In the genomic region with DNA sequence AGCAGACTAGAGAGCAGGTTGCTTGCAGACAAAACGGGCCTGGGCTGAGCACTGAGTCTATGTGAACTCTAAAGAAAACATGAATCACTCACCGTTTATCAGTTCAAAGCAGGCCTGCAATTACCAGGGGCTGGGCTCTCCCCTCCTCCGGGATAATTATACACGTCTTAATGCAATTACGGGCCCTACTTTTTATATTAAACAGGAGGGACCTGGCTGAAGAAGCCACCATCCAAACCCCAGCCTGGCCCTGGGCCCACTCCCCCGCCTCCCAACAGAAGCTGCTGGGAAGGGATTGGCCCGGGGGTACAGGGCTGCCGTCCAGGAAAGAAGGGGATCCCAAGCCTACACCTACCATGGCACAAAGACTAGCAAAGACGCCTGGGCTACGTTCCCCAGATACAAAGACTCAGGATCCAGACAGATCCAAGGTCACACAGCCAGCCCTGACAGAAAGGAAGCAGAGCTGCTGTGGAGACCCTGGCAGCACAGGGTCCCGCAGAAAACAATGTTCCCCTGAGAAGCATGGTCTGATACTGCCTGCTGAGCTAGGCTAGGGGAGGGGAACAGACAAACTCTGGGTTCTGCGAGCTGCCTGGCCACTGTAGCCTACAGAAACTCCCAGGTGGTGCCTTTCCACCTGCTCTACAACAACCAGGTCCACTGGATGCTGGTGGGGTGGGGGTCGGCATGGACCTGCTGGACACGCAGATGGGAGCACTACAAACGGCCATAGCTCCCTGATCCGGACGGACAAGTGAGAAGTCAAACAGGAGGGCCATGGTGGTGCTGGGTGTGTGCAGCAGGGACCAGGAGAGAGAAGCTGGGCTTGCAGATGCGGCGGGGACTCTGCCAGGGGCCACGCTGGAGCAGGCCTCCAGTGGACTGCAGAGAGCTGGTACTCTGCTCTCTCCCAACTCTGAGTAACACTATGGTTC, we compare ENCODE assay signal across 8 mouse cellular contexts. TPM values are rescaled to one million over a fixed set of nuclear protein-coding genes. Genes with fewer than 3 reads are reported as not detected.
DNase-seq lines count a peak whose midpoint lies in the region; ATAC-seq and TF ChIP-seq lines count a peak whose summit lies in the region.

No protein-coding gene starts in this region.

- TF ChIP-seq CTCF in brain, embryonic 14.5 days (IDR thresholded peaks at IDR 0.05; ENCODE audit: borderline replicate concordance, extremely low read depth, insufficient read depth, insufficient read length) = no peak

- H3K9ac ChIP-seq in kidney, embryonic 14.5 days (ENCODE audit: low read depth, low read length) = peak overlapping the region; percentile 95; the same call in 1 of the 2 replicates
- peak overlapping the region; percentile 90 for H3K9ac ChIP-seq in forebrain, embryonic 16.5 days (replicated peaks; ENCODE audit: low read depth, low read length)
- peak overlapping the region; percentile 94; the same call in 1 of the 2 replicates for H3K9ac ChIP-seq in limb, embryonic 15.5 days

- 59% methylated on average over 20 of the region's 20 CpGs for WGBS in kidney, embryonic 14.5 days
- WGBS in forebrain, embryonic 16.5 days = 31% methylated on average over 20 of the region's 20 CpGs
- 39% methylated on average over 20 of the region's 20 CpGs for WGBS in limb, embryonic 15.5 days

- peaks cover 29% of the 10 kb centered on the region for H3K4me1 ChIP-seq in kidney, embryonic 14.5 days (ENCODE audit: control insufficient read depth, insufficient read depth, low read length)
- H3K4me1 ChIP-seq in forebrain, embryonic 16.5 days (replicated peaks; ENCODE audit: control insufficient read depth, insufficient read depth, low read length) = peaks cover 55% of the 10 kb centered on the region
- peaks cover 55% of the 10 kb centered on the region for H3K4me1 ChIP-seq in limb, embryonic 15.5 days

- no peaks in the 10 kb centered on the region for H3K9me3 ChIP-seq in kidney, embryonic 14.5 days (ENCODE audit: control insufficient read depth, low read length)
- H3K9me3 ChIP-seq in forebrain, embryonic 16.5 days (ENCODE audit: control insufficient read depth, low read length) = no peaks in the 10 kb centered on the region
- H3K9me3 ChIP-seq in limb, embryonic 15.5 days = no peaks in the 10 kb centered on the region

- peak overlapping the region; percentile 7; the same call in 1 of the 2 replicates for H3K4me3 ChIP-seq in kidney, embryonic 14.5 days (ENCODE audit: low read length)
- H3K4me3 ChIP-seq in forebrain, embryonic 16.5 days (replicated peaks; ENCODE audit: low read length) = peak overlapping the region; percentile 95
- H3K4me3 ChIP-seq in limb, embryonic 15.5 days = peak overlapping the region; percentile 97

- H3K36me3 ChIP-seq in kidney, embryonic 14.5 days (ENCODE audit: control insufficient read depth, insufficient read depth, low read length) = peaks cover 17% of the 10 kb centered on the region; the same call in 1 of the 2 replicates
- no peaks in the 10 kb centered on the region for H3K36me3 ChIP-seq in forebrain, embryonic 16.5 days (ENCODE audit: control insufficient read depth, insufficient read depth)
- peaks cover 26% of the 10 kb centered on the region for H3K36me3 ChIP-seq in limb, embryonic 15.5 days

- no peak for DNase-seq in kidney, postnatal 25 days
- DNase-seq in brain, embryonic 14.5 days (ENCODE audit: low read depth) = peak; percentile 88
- no peak for DNase-seq in urinary bladder, adult 2 months (ENCODE audit: low spot score)
- no peak for DNase-seq in natural killer cell, adult 2 months (ENCODE audit: low spot score in 2 of 2)

- H3K27me3 ChIP-seq in kidney, embryonic 14.5 days (ENCODE audit: control insufficient read depth, insufficient read depth, low read length) = no peaks in the 10 kb centered on the region
- no peaks in the 10 kb centered on the region for H3K27me3 ChIP-seq in forebrain, embryonic 16.5 days (replicated peaks; ENCODE audit: control insufficient read depth, insufficient read depth, low read length)
- peaks cover 4% of the 10 kb centered on the region; the same call in 1 of the 2 replicates for H3K27me3 ChIP-seq in limb, embryonic 15.5 days

- ATAC-seq in kidney, embryonic 14.5 days (ENCODE audit: low FRiP score, low TSS enrichment) = no peak
- no peak for ATAC-seq in forebrain, embryonic 16.5 days
- ATAC-seq in limb, embryonic 15.5 days (ENCODE audit: insufficient number of reproducible peaks, low FRiP score, low TSS enrichment, low read depth) = no peak
- ATAC-seq in inflammation-experienced regulatory T-cells, adult 6 months = no peak

- 0 out of 2 replicates have a peak overlapping the region, but pooled peaks have one; percentile 37 for H3K27ac ChIP-seq in kidney, embryonic 14.5 days (ENCODE audit: low read depth, low read length)
- H3K27ac ChIP-seq in forebrain, embryonic 16.5 days (ENCODE audit: low read length) = peak overlapping the region; percentile 36; the same call in 1 of the 2 replicates
- H3K27ac ChIP-seq in limb, embryonic 15.5 days = peak overlapping the region; percentile 70

- peak overlapping the region; percentile 87 for H3K4me2 ChIP-seq in kidney, embryonic 14.5 days (replicated peaks; ENCODE audit: low read depth, low read length)
- H3K4me2 ChIP-seq in forebrain, embryonic 16.5 days (ENCODE audit: low read length) = peak overlapping the region; percentile 68
- H3K4me2 ChIP-seq in limb, embryonic 15.5 days = peak overlapping the region; percentile 97

- TF ChIP-seq POLR2A in brain, embryonic 14.5 days (IDR thresholded peaks at IDR 0.05; ENCODE audit: borderline replicate concordance, extremely low read depth, insufficient read depth, insufficient read length, poor library complexity, severe bottlenecking) = no peak

RNA-seq across cellular contexts. Expression of gene Plxna1, which starts 2.4 kb away (rescaled TPM):
- polyA plus RNA-seq in kidney, embryonic 14.5 days (2014; fragmentation: Nextera tagmentation; extraction: Ambion mirVana) = 15.4 and 28.0 TPM in 2 replicates
- polyA plus RNA-seq in brain, embryonic 14.5 days (2012; rRNA removed) = 118 and 171 TPM in 2 replicates
- polyA plus RNA-seq in forebrain, embryonic 16.5 days (2015; fragmentation: Nextera tagmentation; extraction: Ambion mirVana) = 44.1 and 47.8 TPM in 2 replicates
- polyA plus RNA-seq in limb, embryonic 15.5 days (2015; fragmentation: Nextera tagmentation; extraction: Ambion mirVana) = 24.4 and 31.8 TPM in 2 replicates
- 34.0 and 36.0 TPM in 2 replicates for polyA plus RNA-seq in urinary bladder, adult 2 months (2012; rRNA removed)
- 1 to 10 TPM in 1 of 3 experiments, under 1 TPM in 2; 0.60 to 2.5 (median 0.86) TPM for polyA plus RNA-seq in inflammation-experienced regulatory T-cells, adult 6 months (2017; shearing (Covaris generic))

Comparison
In these comparisons a context has a peak if more than half of its experiments do, and no peak if none do; other contexts are left out.
1. H3K4me3 ChIP-seq: peak in every context shown above with its lines; median percentile 97 in limb, embryonic 15.5 days; 95 in forebrain, embryonic 16.5 days; 7 in kidney, embryonic 14.5 days.